Mouse (Mus musculus) intestine, embryonic 15.5 days (tissue): ENCODE measurements around the gene Slc25a10. TPM values are rescaled to one million over a fixed set of nuclear protein-coding genes. Genes with fewer than 3 reads are reported as not detected.

Experiments used
- ATAC-seq: fragments of 200-750 bp; cut with Nextera tagmentation; 2 replicates; pipeline ENCODE4 v1.8.0; 2017; ENCODE audit warnings: moderate TSS enrichment, moderate library complexity
- H3K27ac ChIP-seq: fragments of 300-500 bp; sonication (generic); 2 replicates; pipeline ENCODE4 v1.5.1; 2015; ENCODE audit warnings: mild to moderate bottlenecking, inconsistent platforms
- H3K27me3 ChIP-seq: fragments of 300-500 bp; sonication (generic); replicated peaks from 2 replicates; pipeline ENCODE4 v1.6.1; 2015; ENCODE audit warnings: inconsistent platforms
- H3K36me3 ChIP-seq: fragments of 300-500 bp; sonication (generic); 2 replicates; pipeline ENCODE4 v1.6.1; 2015; ENCODE audit warnings: inconsistent platforms
- H3K4me1 ChIP-seq: fragments of 300-500 bp; sonication (generic); replicated peaks from 2 replicates; pipeline ENCODE4 v1.6.1; 2015; ENCODE audit warnings: inconsistent platforms
- H3K4me2 ChIP-seq: fragments of 300-500 bp; sonication (generic); replicated peaks from 2 replicates; pipeline ENCODE4 v1.6.1; 2015; ENCODE audit warnings: mild to moderate bottlenecking, inconsistent platforms
- H3K4me3 ChIP-seq: fragments of 300-500 bp; sonication (generic); replicated peaks from 2 replicates; pipeline ENCODE4 v1.5.1; 2015; ENCODE audit warnings: inconsistent platforms
- H3K9ac ChIP-seq: fragments of 300-500 bp; sonication (generic); 2 replicates; pipeline ENCODE4 v1.6.1; 2015; ENCODE audit warnings: inconsistent platforms
- H3K9me3 ChIP-seq: fragments of 300-500 bp; sonication (generic); 2 replicates; pipeline ENCODE4 v1.6.1; 2016; ENCODE audit warnings: inconsistent platforms
- WGBS: fragments of 180-500 bp; shearing (Covaris S2); methylation state at CpG from one replicate; pipeline ENCODE4 v1.1.7; 2015; 5-methylcytosine and 5-hydroxymethylcytosine counted together
- polyA plus RNA-seq: library from polyadenylated mRNA; unstranded; fragments of >200 nt; fragmentation: Nextera tagmentation; extraction: Ambion mirVana; gene quantifications from 2 replicates; pipeline ENCODE4 v1.2.1, GENCODE M21; 2015

The Slc25a10 gene
- polyA plus RNA-seq, 1 experiment from 2014 or later: 79.1 TPM

- no peak overlapping the region for H3K27ac ChIP-seq
- 0 out of 2 replicates have a peak overlapping the region, but pooled peaks have one; percentile 25 for H3K4me2 ChIP-seq
- H3K9me3 ChIP-seq: no peaks in the 10 kb centered on the region
- no peak overlapping the region for H3K4me3 ChIP-seq
- H3K27me3 ChIP-seq: no peaks in the 10 kb centered on the region
- 15% methylated on average over 17 of the region's 17 CpGs for WGBS
- peak; percentile 73 for ATAC-seq
- H3K36me3 ChIP-seq: no peaks in the 10 kb centered on the region
- no peak overlapping the region for H3K9ac ChIP-seq
- H3K4me1 ChIP-seq: peaks cover 18% of the 10 kb centered on the region
Measured at GRCm38 (mm10) chr11:120515611-120516010, 24.0 kb downstream of the Slc25a10 start.

GRCm38 (mm10) chr11:120517147-120517546, 25.5 kb downstream of the Slc25a10 start:
- Histone ChIP-seq H3K27me3 (no peaks in the 10 kb centered on the region), H3K4me1 (peaks cover 15% of the 10 kb centered on the region), H3K4me2 (no peak overlapping the region), H3K36me3 (no peaks in the 10 kb centered on the region), H3K9ac (no peak overlapping the region), H3K9me3 (no peaks in the 10 kb centered on the region), H3K27ac (no peak overlapping the region), H3K4me3 (no peak overlapping the region)
- 75% methylated on average over 4 of the region's 4 CpGs for WGBS
- ATAC-seq: no peak

GRCm38 (mm10) chr11:120518027-120518426, 26.4 kb downstream of the Slc25a10 start:
- 0 out of 2 replicates have a peak overlapping the region, but pooled peaks have one; percentile 10 for H3K4me2 ChIP-seq
- WGBS: 44% methylated on average over 6 of the region's 6 CpGs
- H3K9ac ChIP-seq: no peak overlapping the region
- no peaks in the 10 kb centered on the region for H3K9me3 ChIP-seq
- H3K4me1 ChIP-seq: peaks cover 15% of the 10 kb centered on the region
- H3K36me3 ChIP-seq: no peaks in the 10 kb centered on the region
- H3K27ac ChIP-seq: peak overlapping the region; percentile 66
- ATAC-seq: peak; percentile 83
- no peak overlapping the region for H3K4me3 ChIP-seq
- no peaks in the 10 kb centered on the region for H3K27me3 ChIP-seq

- Histone ChIP-seq H3K27ac (peak overlapping the region; percentile 66), H3K9me3 (no peaks in the 10 kb centered on the region), H3K36me3 (no peaks in the 10 kb centered on the region), H3K4me1 (peaks cover 15% of the 10 kb centered on the region), H3K4me3 (no peak overlapping the region), H3K4me2 (peak overlapping the region; percentile 10; the same call in 1 of the 2 replicates), H3K27me3 (no peaks in the 10 kb centered on the region), H3K9ac (no peak overlapping the region)
- peak; percentile 83 for ATAC-seq
- 48% methylated on average over 6 of the region's 6 CpGs for WGBS
Measured at GRCm38 (mm10) chr11:120518558-120518957, 26.9 kb downstream of the Slc25a10 start.

- Histone ChIP-seq H3K27me3 (no peaks in the 10 kb centered on the region), H3K36me3 (no peaks in the 10 kb centered on the region), H3K4me3 (no peak overlapping the region), H3K4me2 (peak overlapping the region; percentile 20; the same call in 1 of the 2 replicates), H3K9ac (0 out of 2 replicates have a peak overlapping the region, but pooled peaks have one; percentile 21), H3K27ac (0 out of 2 replicates have a peak overlapping the region, but pooled peaks have one; percentile 1), H3K9me3 (no peaks in the 10 kb centered on the region), H3K4me1 (peaks cover 15% of the 10 kb centered on the region)
- WGBS: 40% methylated on average over 9 of the region's 9 CpGs
- 0 out of 2 replicates have a peak, but pooled peaks have one; percentile 37 for ATAC-seq
Measured at GRCm38 (mm10) chr11:120519738-120520137, 28.1 kb downstream of the Slc25a10 start.

GRCm38 (mm10) chr11:120520498-120520897, 28.9 kb downstream of the Slc25a10 start:
- Histone ChIP-seq H3K36me3 (no peaks in the 10 kb centered on the region), H3K27me3 (no peaks in the 10 kb centered on the region), H3K4me3 (no peak overlapping the region), H3K4me2 (no peak overlapping the region), H3K9me3 (no peaks in the 10 kb centered on the region), H3K9ac (no peak overlapping the region), H3K27ac (no peak overlapping the region; the same call in 1 of the 2 replicates), H3K4me1 (peaks cover 13% of the 10 kb centered on the region)
- no peak for ATAC-seq
- 73% methylated on average over 9 of the region's 9 CpGs for WGBS

- ATAC-seq: 0 out of 2 replicates have a peak, but pooled peaks have one; percentile 15
- Histone ChIP-seq H3K27ac (peak overlapping the region; percentile 37; the same call in 1 of the 2 replicates), H3K4me1 (peaks cover 9% of the 10 kb centered on the region; the same call in 1 of the 2 replicates), H3K27me3 (no peaks in the 10 kb centered on the region), H3K9me3 (no peaks in the 10 kb centered on the region), H3K36me3 (no peaks in the 10 kb centered on the region), H3K4me2 (no peak overlapping the region), H3K4me3 (no peak overlapping the region), H3K9ac (no peak overlapping the region)
- WGBS: 51% methylated on average over 5 of the region's 5 CpGs
Measured at GRCm38 (mm10) chr11:120520967-120521540, 29.4 kb downstream of the Slc25a10 start.

GRCm38 (mm10) chr11:120522581-120522980, 30.9 kb downstream of the Slc25a10 start:
- Histone ChIP-seq H3K27me3 (no peaks in the 10 kb centered on the region; the same call in 1 of the 2 replicates), H3K4me2 (no peak overlapping the region), H3K9me3 (no peaks in the 10 kb centered on the region), H3K36me3 (no peaks in the 10 kb centered on the region), H3K27ac (no peak overlapping the region), H3K4me3 (no peak overlapping the region), H3K4me1 (peaks cover 9% of the 10 kb centered on the region; the same call in 1 of the 2 replicates), H3K9ac (no peak overlapping the region)
- 78% methylated on average over 8 of the region's 8 CpGs for WGBS
- ATAC-seq: no peak

- H3K36me3 ChIP-seq: no peaks in the 10 kb centered on the region
- peaks cover 7% of the 10 kb centered on the region for H3K4me1 ChIP-seq
- WGBS: 90% methylated on average over 2 of the region's 2 CpGs
- H3K9ac ChIP-seq: no peak overlapping the region
- ATAC-seq: no peak
- H3K4me3 ChIP-seq: no peak overlapping the region
- H3K9me3 ChIP-seq: no peaks in the 10 kb centered on the region
- no peak overlapping the region for H3K4me2 ChIP-seq
- peaks cover 28% of the 10 kb centered on the region for H3K27me3 ChIP-seq
- H3K27ac ChIP-seq: no peak overlapping the region
Measured at GRCm38 (mm10) chr11:120525959-120526358, 34.3 kb downstream of the Slc25a10 start.

GRCm38 (mm10) chr11:120527690-120528354, 36.2 kb downstream of the Slc25a10 start:
- Histone ChIP-seq H3K9me3 (no peaks in the 10 kb centered on the region), H3K4me3 (no peak overlapping the region), H3K27me3 (peaks cover 45% of the 10 kb centered on the region), H3K9ac (no peak overlapping the region), H3K4me2 (no peak overlapping the region), H3K27ac (no peak overlapping the region), H3K4me1 (peaks cover 10% of the 10 kb centered on the region), H3K36me3 (no peaks in the 10 kb centered on the region)
- ATAC-seq: no peak
- WGBS: 69% methylated on average over 9 of the region's 9 CpGs

- no peak overlapping the region for H3K9ac ChIP-seq
- H3K4me2 ChIP-seq: no peak overlapping the region
- peaks cover 54% of the 10 kb centered on the region for H3K27me3 ChIP-seq
- no peak overlapping the region for H3K27ac ChIP-seq
- no peaks in the 10 kb centered on the region for H3K36me3 ChIP-seq
- no peak for ATAC-seq
- no peaks in the 10 kb centered on the region for H3K9me3 ChIP-seq
- H3K4me1 ChIP-seq: peaks cover 10% of the 10 kb centered on the region
- 61% methylated on average over 4 of the region's 4 CpGs for WGBS
- no peak overlapping the region for H3K4me3 ChIP-seq
Measured at GRCm38 (mm10) chr11:120528903-120529302, 37.3 kb downstream of the Slc25a10 start.

- peak within 1 kb of the TSS; percentile 59 for H3K9ac ChIP-seq
- peak; percentile 60 for ATAC-seq
- H3K4me1 ChIP-seq: peaks cover 10% of the 10 kb centered on the region
- WGBS: 14% methylated on average over 42 of the region's 62 CpGs
- H3K27ac ChIP-seq: no peak within 1 kb of the TSS
- H3K4me3 ChIP-seq: peak within 1 kb of the TSS; percentile 45
- no peaks in the 10 kb centered on the region for H3K9me3 ChIP-seq
- H3K27me3 ChIP-seq: peaks cover 65% of the 10 kb centered on the region
- no peaks in the 10 kb centered on the region for H3K36me3 ChIP-seq
- H3K4me2 ChIP-seq: peak within 1 kb of the TSS; percentile 91
Measured at GRCm38 (mm10) chr11:120530085-120530964, 38.7 kb downstream of the Slc25a10 start, which contains the start of gene Gcgr. Gene Gcgr, plus strand, starts transcription at chr11:120530699.
